9 mouse cellular contexts compared by ENCODE assay signal in the genomic region with DNA sequence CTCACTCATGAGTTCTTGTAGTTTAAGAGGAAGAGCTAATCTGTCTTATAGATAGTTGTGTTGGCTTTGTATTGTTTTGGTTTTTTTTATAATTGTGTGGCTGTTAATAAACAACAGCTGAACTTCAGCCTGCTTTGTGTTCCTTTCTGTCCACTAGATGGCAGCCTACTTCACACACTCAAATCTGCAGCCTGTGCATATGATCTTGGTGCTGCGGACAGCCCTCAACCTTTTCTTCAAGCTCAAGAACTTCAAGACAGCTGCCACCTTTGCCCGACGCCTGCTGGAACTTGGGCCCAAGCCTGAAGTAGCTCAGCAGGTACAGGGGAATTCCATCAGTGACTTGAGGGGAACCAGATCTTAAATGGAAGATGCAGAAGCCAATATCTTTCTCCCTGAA. TPM values are rescaled to one million over a fixed set of nuclear protein-coding genes. Genes with fewer than 3 reads are reported as not detected.
DNase-seq lines count a peak whose midpoint lies in the region; ATAC-seq and TF ChIP-seq lines count a peak whose summit lies in the region.
"Had no signal": no experiment of that assay in that cellular context is flagged by ENCODE, and none has a peak within 500 bp of the region (broad histone marks: within the 10 kb centered on the region; RNA-seq: fewer than 3 reads in every experiment).

No protein-coding gene starts in this region.

- H3K9me3 ChIP-seq in liver, embryonic 13.5 days (replicated peaks): no peaks in the 10 kb centered on the region
- H3K9me3 ChIP-seq in liver, embryonic 12.5 days (replicated peaks): no peaks in the 10 kb centered on the region
- H3K9me3 ChIP-seq in MEL (replicated peaks; ENCODE audit: insufficient read depth, low read length): no peaks in the 10 kb centered on the region
- H3K9me3 ChIP-seq in forebrain, embryonic 14.5 days (replicated peaks; ENCODE audit: control insufficient read depth, low read length): no peaks in the 10 kb centered on the region
- H3K9me3 ChIP-seq: neural tube, embryonic 13.5 days had no signal

- H3K4me1 ChIP-seq in liver, embryonic 13.5 days (replicated peaks): no peaks in the 10 kb centered on the region
- H3K4me1 ChIP-seq in liver, embryonic 12.5 days: no peaks in the 10 kb centered on the region
- H3K4me1 ChIP-seq in MEL (ENCODE audit: control insufficient read depth in 1 of 2, insufficient read depth in 2 of 2, low read length in 2 of 2): 0 out of 4 replicates have a peak, but pooled peaks cover 0 to 5% of the 10 kb centered on the region in 2 experiments
- no peaks in the 10 kb centered on the region for H3K4me1 ChIP-seq in forebrain, embryonic 14.5 days (ENCODE audit: control insufficient read depth, insufficient read depth, low read length)
- H3K4me1 ChIP-seq: neural tube, embryonic 13.5 days had no signal

- no peak for ATAC-seq in liver, embryonic 13.5 days (ENCODE audit: low read depth)
- no peak for ATAC-seq in liver, embryonic 12.5 days
- ATAC-seq in forebrain, embryonic 14.5 days: peak; percentile 68

- H3K4me2 ChIP-seq in liver, embryonic 13.5 days: no peak overlapping the region
- H3K4me2 ChIP-seq in liver, embryonic 12.5 days: no peak overlapping the region
- no peak overlapping the region for H3K4me2 ChIP-seq in forebrain, embryonic 14.5 days (ENCODE audit: low read length)
- H3K4me2 ChIP-seq: neural tube, embryonic 13.5 days had no signal

- WGBS in liver, embryonic 13.5 days (ENCODE audit: insufficient replicate concordance): 54% methylated on average over 3 of the region's 3 CpGs
- WGBS in liver, embryonic 12.5 days (ENCODE audit: insufficient replicate concordance): 61% methylated on average over 3 of the region's 3 CpGs
- 35% methylated on average over 3 of the region's 3 CpGs for WGBS in forebrain, embryonic 14.5 days

- TF ChIP-seq CTCF in MEL (IDR thresholded peaks at IDR 0.05 in 2 of 3, conservative IDR thresholded peaks at IDR 0.05 in 1 of 3; ENCODE audit: control insufficient read depth in 1 of 3, insufficient read depth in 1 of 3, low read depth in 2 of 3, low read length in 3 of 3, poor library complexity in 1 of 3, severe bottlenecking in 1 of 3): peak; percentile 68 to 80 (median 69)

- H3K4me3 ChIP-seq in liver, embryonic 13.5 days (replicated peaks): no peak overlapping the region
- H3K4me3 ChIP-seq in liver, embryonic 12.5 days: no peak overlapping the region
- no peak overlapping the region for H3K4me3 ChIP-seq in MEL (ENCODE audit: control insufficient read depth in 1 of 2, insufficient read depth in 1 of 2, low read depth in 2 of 2, low read length in 2 of 2)
- H3K4me3 ChIP-seq in forebrain, embryonic 14.5 days (ENCODE audit: low read depth, low read length): no peak overlapping the region
- H3K4me3 ChIP-seq: neural tube, embryonic 13.5 days had no signal

- H3K9ac ChIP-seq in liver, embryonic 13.5 days: no peak overlapping the region
- H3K9ac ChIP-seq in liver, embryonic 12.5 days: no peak overlapping the region
- H3K9ac ChIP-seq in MEL (ENCODE audit: control insufficient read depth, low read depth, low read length, poor library complexity, severe bottlenecking): no peak overlapping the region
- H3K9ac ChIP-seq in forebrain, embryonic 14.5 days (ENCODE audit: low read length): no peak overlapping the region
- H3K9ac ChIP-seq: neural tube, embryonic 13.5 days had no signal

- H3K79me2 ChIP-seq in MEL (ENCODE audit: control insufficient read depth, insufficient read depth, low read length, poor library complexity): no peaks in the 10 kb centered on the region

- intact Hi-C loops in gastrocnemius, postnatal 14 days (cut with DNase I; ENCODE audit: low total_unique reads): loop anchor here (10.0 kb wide), 1 partner anchor 195 kb away; no protein-coding TSS in a partner anchor

- TF ChIP-seq POLR2A in MEL (IDR thresholded peaks at IDR 0.05; ENCODE audit: control insufficient read depth in 1 of 2, insufficient read depth in 1 of 2, low read depth in 1 of 2, low read length in 2 of 2, poor library complexity in 1 of 2): no peak

- H3K36me3 ChIP-seq in liver, embryonic 13.5 days: peaks cover 86% of the 10 kb centered on the region
- peaks cover 90% of the 10 kb centered on the region for H3K36me3 ChIP-seq in liver, embryonic 12.5 days
- peaks cover 0 to 27% of the 10 kb centered on the region in 2 experiments; a peak in 2 of 4 replicates for H3K36me3 ChIP-seq in MEL (ENCODE audit: control insufficient read depth in 1 of 2, insufficient read depth in 2 of 2, low read length in 2 of 2)
- peaks cover 91% of the 10 kb centered on the region for H3K36me3 ChIP-seq in forebrain, embryonic 14.5 days (ENCODE audit: control insufficient read depth, insufficient read depth, low read length)

- TF ChIP-seq RAD21 in MEL (IDR thresholded peaks at IDR 0.05; ENCODE audit: low read depth, low read length): peak; percentile 71

- DNase-seq in liver, embryonic 13.5 days: peak; percentile 9
- DNase-seq in MEL (ENCODE audit: low read depth, low spot score): peak; percentile 81
- DNase-seq in cerebellum, adult 11-12 months: peak; percentile 48
- DNase-seq in forebrain, embryonic 14.5 days (ENCODE audit: low spot score): peak; percentile 84
- peak; percentile 62 to 67 for DNase-seq in kidney, postnatal 25 days
- peak; percentile 75 for DNase-seq in naive thymus-derived CD4-positive, alpha-beta T cell, adult 2 months (ENCODE audit: low read depth)
- no peak for DNase-seq in gastrocnemius, postnatal 14 days

- H3K27ac ChIP-seq in liver, embryonic 13.5 days: no peak overlapping the region
- no peak overlapping the region for H3K27ac ChIP-seq in liver, embryonic 12.5 days
- no peak overlapping the region for H3K27ac ChIP-seq in MEL (ENCODE audit: control insufficient read depth, low read depth, low read length)
- no peak overlapping the region for H3K27ac ChIP-seq in forebrain, embryonic 14.5 days (ENCODE audit: low read depth, low read length)
- H3K27ac ChIP-seq: neural tube, embryonic 13.5 days had no signal

- no peaks in the 10 kb centered on the region for H3K27me3 ChIP-seq in liver, embryonic 13.5 days
- no peaks in the 10 kb centered on the region for H3K27me3 ChIP-seq in liver, embryonic 12.5 days (replicated peaks)
- no peaks in the 10 kb centered on the region for H3K27me3 ChIP-seq in MEL (ENCODE audit: control insufficient read depth in 1 of 2, insufficient read depth in 2 of 2, low read length in 2 of 2)
- no peaks in the 10 kb centered on the region for H3K27me3 ChIP-seq in forebrain, embryonic 14.5 days (replicated peaks; ENCODE audit: control insufficient read depth, insufficient read depth, low read length)
- H3K27me3 ChIP-seq: neural tube, embryonic 13.5 days had no signal

- no peak for TF ChIP-seq EP300 in MEL (IDR thresholded peaks at IDR 0.05; ENCODE audit: low read depth in 1 of 2, low read length in 2 of 2)

TF ChIP-seq in MEL, 35 proteins besides CTCF, POLR2A, EP300 and RAD21 (continues in another document):
- TF ChIP-seq ZKSCAN1 (IDR thresholded peaks at IDR 0.05; ENCODE audit: low read depth, low read length) (no peak), CHD1 (IDR thresholded peaks at IDR 0.05; ENCODE audit: low read depth, low read length) (no peak), RCOR1 (IDR thresholded peaks at IDR 0.05; ENCODE audit: low read depth, low read length) (no peak), TCF12 (IDR thresholded peaks at IDR 0.05; ENCODE audit: low read depth, low read length) (no peak), UBTF (IDR thresholded peaks at IDR 0.05; ENCODE audit: borderline replicate concordance, insufficient read depth, low read depth, low read length) (no peak), SMC3 (IDR thresholded peaks at IDR 0.05; ENCODE audit: low read depth, low read length) (peak; percentile 77), BHLHE40 (IDR thresholded peaks at IDR 0.05; ENCODE audit: borderline replicate concordance, low read depth, low read length) (no peak), MXI1 (IDR thresholded peaks at IDR 0.05; ENCODE audit: low read depth, low read length) (no peak)

RNA-seq across cellular contexts. Expression of a gene that starts 6.8 kb away (rescaled TPM):
- 39.9 and 48.2 TPM in 2 replicates for polyA plus RNA-seq in liver, embryonic 13.5 days (2015; fragmentation: Nextera tagmentation; extraction: Ambion mirVana)
- polyA plus RNA-seq in liver, embryonic 12.5 days (2016; fragmentation: Nextera tagmentation; extraction: Ambion mirVana): 55.0 and 56.8 TPM in 2 replicates
- 26.3 and 27.7 TPM in 2 replicates for total RNA-seq in MEL (2012; rRNA removed)
- polyA plus RNA-seq in MEL (2012; ENCODE audit: insufficient read depth in 1 of 2, insufficient read length in 2 of 2, low read depth in 1 of 2, low replicate concordance in 2 of 2, missing spikeins in 1 of 2): 10 to 100 TPM in 1 of 2 experiments, not detected in 1; 53.6 TPM
- 159 TPM in 2 replicates for polyA plus RNA-seq in forebrain, embryonic 14.5 days (2014; fragmentation: Nextera tagmentation; extraction: Ambion mirVana)
- total RNA-seq in gastrocnemius, postnatal 14 days (2021): 10 to 100 TPM; 88.5 to 95.2 TPM

RNA-seq across cellular contexts. Expression of a gene that starts 28.2 kb away (rescaled TPM):
- 58.1 and 65.0 TPM in 2 replicates for polyA plus RNA-seq in liver, embryonic 13.5 days (2015; fragmentation: Nextera tagmentation; extraction: Ambion mirVana)
- 77.8 and 82.3 TPM in 2 replicates for polyA plus RNA-seq in liver, embryonic 12.5 days (2016; fragmentation: Nextera tagmentation; extraction: Ambion mirVana)
- total RNA-seq in MEL (2012; rRNA removed): 31.7 and 32.1 TPM in 2 replicates
- polyA plus RNA-seq in MEL (2012; ENCODE audit: insufficient read depth in 1 of 2, insufficient read length in 2 of 2, low read depth in 1 of 2, low replicate concordance in 2 of 2, missing spikeins in 1 of 2): 10 to 100 TPM; 45.8 to 49.0 TPM
- 76.1 and 83.1 TPM in 2 replicates for polyA plus RNA-seq in forebrain, embryonic 14.5 days (2014; fragmentation: Nextera tagmentation; extraction: Ambion mirVana)
- 100 to 1,000 TPM; 131 to 134 TPM for total RNA-seq in gastrocnemius, postnatal 14 days (2021)

RNA-seq across cellular contexts. Expression of a gene that starts 37.1 kb away (rescaled TPM):
- polyA plus RNA-seq in liver, embryonic 13.5 days (2015; fragmentation: Nextera tagmentation; extraction: Ambion mirVana): 33.6 and 38.6 TPM in 2 replicates
- 45.6 and 47.8 TPM in 2 replicates for polyA plus RNA-seq in liver, embryonic 12.5 days (2016; fragmentation: Nextera tagmentation; extraction: Ambion mirVana)
- 9.6 and 9.9 TPM in 2 replicates for total RNA-seq in MEL (2012; rRNA removed)
- polyA plus RNA-seq in MEL (2012; ENCODE audit: insufficient read depth in 1 of 2, insufficient read length in 2 of 2, low read depth in 1 of 2, low replicate concordance in 2 of 2, missing spikeins in 1 of 2): 10 to 100 TPM in 1 of 2 experiments, not detected in 1; 38.5 TPM
- 81.3 and 93.7 TPM in 2 replicates for polyA plus RNA-seq in forebrain, embryonic 14.5 days (2014; fragmentation: Nextera tagmentation; extraction: Ambion mirVana)
- total RNA-seq in gastrocnemius, postnatal 14 days (2021): 10 to 100 TPM; 33.6 to 34.5 TPM

RNA-seq across cellular contexts. Expression of a gene that starts 37.4 kb away (rescaled TPM):
- polyA plus RNA-seq in liver, embryonic 13.5 days (2015; fragmentation: Nextera tagmentation; extraction: Ambion mirVana): 64.4 and 80.4 TPM in 2 replicates
- polyA plus RNA-seq in liver, embryonic 12.5 days (2016; fragmentation: Nextera tagmentation; extraction: Ambion mirVana): 92.8 and 96.5 TPM in 2 replicates
- total RNA-seq in MEL (2012; rRNA removed): 90.8 and 92.3 TPM in 2 replicates
- polyA plus RNA-seq in MEL (2012; ENCODE audit: insufficient read depth in 1 of 2, insufficient read length in 2 of 2, low read depth in 1 of 2, low replicate concordance in 2 of 2, missing spikeins in 1 of 2): 100 to 1,000 TPM in 1 of 2 experiments, 10 to 100 TPM in 1; 81.2 to 118 TPM
- 123 and 148 TPM in 2 replicates for polyA plus RNA-seq in forebrain, embryonic 14.5 days (2014; fragmentation: Nextera tagmentation; extraction: Ambion mirVana)
- total RNA-seq in gastrocnemius, postnatal 14 days (2021): 10 to 100 TPM; 80.8 to 80.9 TPM
